Comparison of ENCODE assay signal across 9 mouse cellular contexts in the genomic region with DNA sequence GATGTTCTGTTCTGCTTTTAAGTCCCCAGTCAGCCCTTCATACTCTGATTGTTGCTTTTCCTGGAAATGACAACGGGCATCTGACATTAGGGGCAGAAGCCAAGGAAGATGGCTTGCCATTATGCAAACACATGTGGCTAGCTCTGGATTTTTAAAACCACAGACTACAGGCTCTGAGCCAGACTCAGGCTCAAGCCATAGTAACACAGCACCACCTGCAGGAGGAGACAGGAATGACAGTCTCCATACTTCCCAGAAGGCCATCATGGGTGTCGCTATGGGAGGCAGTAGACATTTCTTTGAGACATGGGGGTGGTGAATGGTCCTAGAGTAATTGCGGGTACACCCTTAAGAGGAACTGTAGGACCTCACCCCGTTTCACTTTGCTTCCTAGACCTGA.
DNase-seq lines count a peak whose midpoint lies in the region; ATAC-seq and TF ChIP-seq lines count a peak whose summit lies in the region.
"Had no signal": no experiment of that assay in that cellular context is flagged by ENCODE, and none has a peak within 500 bp of the region (broad histone marks: within the 10 kb centered on the region; RNA-seq: fewer than 3 reads in every experiment).

No protein-coding gene starts in this region.

- H3K4me2 ChIP-seq in embryonic facial prominence, embryonic 14.5 days (ENCODE audit: low read depth, low read length): no peak overlapping the region

- no peaks in the 10 kb centered on the region for H3K9me3 ChIP-seq in MEL (replicated peaks; ENCODE audit: insufficient read depth, low read length)
- no peaks in the 10 kb centered on the region for H3K9me3 ChIP-seq in embryonic facial prominence, embryonic 14.5 days (ENCODE audit: control insufficient read depth, low read length)
- H3K9me3 ChIP-seq: megakaryocyte, embryonic 14.5 days had no signal

- no peak overlapping the region for H3K4me3 ChIP-seq in MEL (ENCODE audit: control insufficient read depth in 1 of 2, insufficient read depth in 1 of 2, low read depth in 2 of 2, low read length in 2 of 2)
- H3K4me3 ChIP-seq in embryonic facial prominence, embryonic 14.5 days (ENCODE audit: low read depth, low read length): no peak overlapping the region
- H3K4me3 ChIP-seq: megakaryocyte, embryonic 14.5 days had no signal

- no peak for TF ChIP-seq POLR2A in MEL (IDR thresholded peaks at IDR 0.05; ENCODE audit: control insufficient read depth in 1 of 2, insufficient read depth in 1 of 2, low read depth in 1 of 2, low read length in 2 of 2, poor library complexity in 1 of 2)

- H3K79me2 ChIP-seq in MEL (ENCODE audit: control insufficient read depth, insufficient read depth, low read length, poor library complexity): no peaks in the 10 kb centered on the region

- H3K27ac ChIP-seq in MEL (ENCODE audit: control insufficient read depth, low read depth, low read length): no peak overlapping the region
- H3K27ac ChIP-seq in embryonic facial prominence, embryonic 14.5 days (replicated peaks; ENCODE audit: low read depth, low read length): no peak overlapping the region

- no peak overlapping the region for H3K9ac ChIP-seq in MEL (ENCODE audit: control insufficient read depth, low read depth, low read length, poor library complexity, severe bottlenecking)
- H3K9ac ChIP-seq in embryonic facial prominence, embryonic 14.5 days (ENCODE audit: low read depth, low read length): no peak overlapping the region

- no peaks in the 10 kb centered on the region for H3K27me3 ChIP-seq in MEL (ENCODE audit: control insufficient read depth in 1 of 2, insufficient read depth in 2 of 2, low read length in 2 of 2)
- no peaks in the 10 kb centered on the region for H3K27me3 ChIP-seq in embryonic facial prominence, embryonic 14.5 days (replicated peaks; ENCODE audit: control insufficient read depth, insufficient read depth, low read length)
- H3K27me3 ChIP-seq: megakaryocyte, embryonic 14.5 days had no signal

- 64% methylated on average over 4 of the region's 4 CpGs for WGBS in embryonic facial prominence, embryonic 14.5 days

- no peaks in the 10 kb centered on the region for H3K4me1 ChIP-seq in MEL (ENCODE audit: control insufficient read depth in 1 of 2, insufficient read depth in 2 of 2, low read length in 2 of 2)
- H3K4me1 ChIP-seq in embryonic facial prominence, embryonic 14.5 days (ENCODE audit: control insufficient read depth, insufficient read depth, low read length): no peaks in the 10 kb centered on the region

- TF ChIP-seq RAD21 in MEL (IDR thresholded peaks at IDR 0.05; ENCODE audit: low read depth, low read length): peak; percentile 68

- no peak for TF ChIP-seq EP300 in MEL (IDR thresholded peaks at IDR 0.05; ENCODE audit: low read depth in 1 of 2, low read length in 2 of 2)

- no peaks in the 10 kb centered on the region for H3K36me3 ChIP-seq in MEL (ENCODE audit: control insufficient read depth in 1 of 2, insufficient read depth in 2 of 2, low read length in 2 of 2)
- peaks cover 9% of the 10 kb centered on the region; the same call in 1 of the 2 replicates for H3K36me3 ChIP-seq in embryonic facial prominence, embryonic 14.5 days (ENCODE audit: control insufficient read depth, insufficient read depth, low read length)

- peak; percentile 61 to 89 (median 74) for TF ChIP-seq CTCF in MEL (IDR thresholded peaks at IDR 0.05 in 2 of 3, conservative IDR thresholded peaks at IDR 0.05 in 1 of 3; ENCODE audit: control insufficient read depth in 1 of 3, insufficient read depth in 1 of 3, low read depth in 2 of 3, low read length in 3 of 3, poor library complexity in 1 of 3, severe bottlenecking in 1 of 3)

- intact Hi-C loops in heart, postnatal 14 days (cut with DNase I): loop anchor here (2.0 to 10.0 kb wide), 2 partner anchors 38 to 1112 kb away; no protein-coding TSS in a partner anchor

- ATAC-seq in embryonic facial prominence, embryonic 14.5 days (ENCODE audit: low read depth): peak; percentile 54
- peak; percentile 98 for ATAC-seq in megakaryocyte progenitor cell, adult 5-6 weeks (replicated peaks; ENCODE audit: poor library complexity)
- ATAC-seq in erythroblast, adult 5-6 weeks (replicated peaks; ENCODE audit: low FRiP score, poor library complexity, severe bottlenecking): no peak

- DNase-seq in MEL (ENCODE audit: low read depth, low spot score): peak; percentile 70
- DNase-seq in adrenal gland, postnatal 4 days (ENCODE audit: low spot score in 2 of 2): peak; percentile 44 to 56
- peak; percentile 61 for DNase-seq in embryonic facial prominence, embryonic 14.5 days (ENCODE audit: low spot score)
- peak; percentile 72 to 83 for DNase-seq in heart, postnatal 14 days
- peak; percentile 58 to 68 for DNase-seq in layer of hippocampus, postnatal 36 days
- DNase-seq in right cerebral cortex, postnatal 25 days: peak; percentile 72

TF ChIP-seq in MEL, 35 proteins besides CTCF, POLR2A, EP300 and RAD21:
- TF ChIP-seq TAL1 (IDR thresholded peaks at IDR 0.05; ENCODE audit: low read length): no peak
- TF ChIP-seq MXI1 (IDR thresholded peaks at IDR 0.05; ENCODE audit: low read depth, low read length): 0 out of 2 replicates have a peak, but pooled peaks have one; percentile 23
- peak; percentile 54 for TF ChIP-seq SMC3 (IDR thresholded peaks at IDR 0.05; ENCODE audit: low read depth, low read length)
- 0 out of 2 replicates have a peak, but pooled peaks have one; percentile 8 for TF ChIP-seq USF1 (IDR thresholded peaks at IDR 0.05; ENCODE audit: low read depth, low read length)
- TF ChIP-seq ZC3H11A (IDR thresholded peaks at IDR 0.05; ENCODE audit: low read depth, low read length): peak; percentile 38
- TF ChIP-seq USF2 (IDR thresholded peaks at IDR 0.05; ENCODE audit: borderline replicate concordance in 1 of 2, insufficient read depth in 1 of 2, low read depth in 1 of 2, low read length in 2 of 2): no peak
